Mouse (Mus musculus) neural tube, embryonic 11.5 days (tissue): ENCODE measurements around the gene Sema3g. TPM values are rescaled to one million over a fixed set of nuclear protein-coding genes. Genes with fewer than 3 reads are reported as not detected.

Experiments
- ATAC-seq: fragments of 200-750 bp; cut with Nextera tagmentation; 2 replicates; pipeline ENCODE4 v1.8.0; 2017; ENCODE audit warnings: moderate number of reproducible peaks, mild to moderate bottlenecking, moderate TSS enrichment, moderate library complexity; ENCODE audit not compliant: insufficient read depth, low FRiP score, low TSS enrichment
- DNase-seq: peaks from one replicate; pipeline ENCODE4 v3.0.0-alpha.2; 2015; ENCODE audit warnings: low spot score
- H3K27ac ChIP-seq: fragments of 300-500 bp; sonication (generic); 2 replicates; pipeline ENCODE4 v1.5.1; 2014; ENCODE audit warnings: low read depth, mild to moderate bottlenecking, low read length
- H3K27me3 ChIP-seq: fragments of 300-500 bp; sonication (generic); 2 replicates; pipeline ENCODE4 v1.6.1; 2014; ENCODE audit warnings: mild to moderate bottlenecking, low read length, mixed read lengths; ENCODE audit not compliant: control insufficient read depth, insufficient read depth
- H3K36me3 ChIP-seq: fragments of 300-500 bp; sonication (generic); 2 replicates; pipeline ENCODE4 v1.6.1; 2014; ENCODE audit warnings: mild to moderate bottlenecking, low read length, moderate library complexity, mixed read lengths; ENCODE audit not compliant: control insufficient read depth, insufficient read depth
- H3K4me1 ChIP-seq: fragments of 300-500 bp; sonication (generic); 2 replicates; pipeline ENCODE4 v1.6.1; 2014; ENCODE audit warnings: low read length, mixed read lengths; ENCODE audit not compliant: control insufficient read depth, insufficient read depth
- H3K4me2 ChIP-seq: fragments of 300-500 bp; sonication (generic); 2 replicates; pipeline ENCODE4 v1.6.1; 2014; ENCODE audit warnings: low read depth, mild to moderate bottlenecking, moderate library complexity
- H3K4me3 ChIP-seq: fragments of 300-500 bp; sonication (generic); 2 replicates; pipeline ENCODE4 v1.5.1; 2014; ENCODE audit warnings: low read depth, low read length
- H3K9ac ChIP-seq: fragments of 300-500 bp; sonication (generic); 2 replicates; pipeline ENCODE4 v1.6.1; 2014; ENCODE audit warnings: mild to moderate bottlenecking, low read length
- H3K9me3 ChIP-seq: fragments of 300-500 bp; sonication (generic); 2 replicates; pipeline ENCODE4 v1.6.1; 2016; ENCODE audit warnings: low read length; ENCODE audit not compliant: control insufficient read depth
- WGBS: fragments of 180-500 bp; shearing (Covaris S2); extraction: QIAGEN DNeasy Blood & Tissue Kit; methylation state at CpG from one replicate; pipeline ENCODE4 v1.1.7; 2014; 5-methylcytosine and 5-hydroxymethylcytosine counted together
- polyA plus RNA-seq: library from polyadenylated mRNA; unstranded; fragments of >200 nt; fragmentation: Nextera tagmentation; extraction: Ambion mirVana; gene quantifications from 2 replicates; pipeline ENCODE4 v1.2.1, GENCODE M21; 2014

The Sema3g gene
- polyA plus RNA-seq, 1 experiment from 2014 or later: 0.21 TPM

GRCm38 (mm10) chr14:31232404-31233069 is 14.9 kb downstream of the Sema3g start:
- 88% methylated on average over 13 of the region's 13 CpGs for WGBS
- ATAC-seq (no peak), DNase-seq (no peak)
- Histone ChIP-seq H3K9ac (no peak overlapping the region), H3K27me3 (no peaks in the 10 kb centered on the region), H3K4me3 (no peak overlapping the region), H3K27ac (no peak overlapping the region), H3K9me3 (no peaks in the 10 kb centered on the region), H3K4me1 (no peaks in the 10 kb centered on the region; the same call in 1 of the 2 replicates), H3K4me2 (no peak overlapping the region), H3K36me3 (no peaks in the 10 kb centered on the region)

DNA sequence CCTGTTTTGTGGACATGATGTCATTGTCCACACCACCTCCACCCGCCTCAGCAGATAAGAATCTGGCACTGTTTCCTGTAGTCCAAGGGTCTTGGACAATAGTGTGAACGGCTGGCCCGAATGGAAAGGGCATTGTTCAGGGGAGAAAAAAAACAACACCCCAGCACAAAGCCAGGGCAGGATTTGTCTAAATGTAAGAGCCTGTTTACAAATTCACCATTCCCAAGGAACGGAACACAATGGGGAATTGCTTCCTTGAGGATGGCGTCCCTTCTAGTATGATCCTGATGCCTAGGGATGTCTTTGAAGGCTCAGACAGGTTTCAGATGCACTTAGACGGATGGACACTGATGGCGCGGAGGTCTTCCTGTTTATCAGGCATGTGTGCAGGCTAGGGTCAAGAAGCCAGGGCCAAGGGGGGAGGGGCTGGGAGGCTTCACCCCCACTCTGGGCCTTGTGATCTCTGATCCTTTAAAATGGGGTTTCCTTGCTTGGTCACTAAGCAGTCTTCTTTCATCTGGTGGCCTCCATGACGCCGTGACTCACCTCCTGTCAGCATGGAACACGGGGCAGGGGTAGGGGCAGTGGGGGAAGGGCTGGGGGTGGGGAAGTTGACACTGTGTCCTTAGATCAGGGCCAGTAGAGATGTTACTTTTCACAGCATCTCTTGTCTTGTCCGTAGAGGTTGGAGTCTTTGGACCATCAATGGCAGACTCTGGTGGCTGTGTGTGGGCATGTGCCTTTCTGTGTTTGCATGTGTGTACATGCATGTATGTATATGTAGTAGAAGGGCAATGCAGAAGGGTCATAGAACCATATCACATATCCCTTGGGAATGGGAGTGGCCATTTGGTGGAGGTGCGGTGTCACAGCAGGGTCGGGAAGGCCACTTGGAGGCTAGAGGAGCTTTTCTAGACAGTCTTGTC is 15.7 kb downstream of the Sema3g start:
- WGBS: 83% methylated on average over 14 of the region's 14 CpGs
- no peak for ATAC-seq
- no peaks in the 10 kb centered on the region for H3K9me3 ChIP-seq

DNA sequence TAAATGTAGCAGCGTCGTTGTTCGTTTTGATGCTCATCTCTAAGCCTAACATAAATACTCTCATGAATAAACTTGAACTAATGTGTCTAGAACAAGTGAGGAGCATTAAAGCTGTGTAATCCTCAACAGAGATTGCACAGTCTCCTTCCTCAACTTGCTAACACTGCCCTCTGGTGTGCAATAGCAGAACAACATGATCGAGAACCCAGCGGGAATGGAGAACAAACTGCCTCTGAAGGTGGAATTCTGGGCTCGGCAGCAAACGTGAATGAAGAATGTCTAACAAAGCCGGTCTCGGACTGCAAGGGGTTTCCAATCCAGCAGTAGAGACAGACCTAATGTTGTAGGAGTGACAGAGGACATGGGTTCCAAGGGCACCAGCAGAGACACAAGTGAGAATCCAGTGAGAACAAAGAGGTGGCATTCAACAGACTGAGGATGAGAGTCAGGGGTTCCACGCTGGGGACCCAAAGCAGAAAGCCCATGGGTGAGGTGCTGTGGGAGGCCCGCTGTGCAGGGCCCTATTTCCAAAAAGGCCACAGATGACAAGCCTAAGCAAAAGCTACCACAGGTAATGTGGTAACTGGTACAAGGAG is 16.4 kb downstream of the Sema3g start:
- Histone ChIP-seq H3K27me3 (no peaks in the 10 kb centered on the region), H3K4me2 (no peak overlapping the region; the same call in 1 of the 2 replicates), H3K4me1 (no peaks in the 10 kb centered on the region; the same call in 1 of the 2 replicates), H3K36me3 (no peaks in the 10 kb centered on the region), H3K9ac (0 out of 2 replicates have a peak overlapping the region, but pooled peaks have one; percentile 12), H3K27ac (no peak overlapping the region), H3K4me3 (no peak overlapping the region), H3K9me3 (no peaks in the 10 kb centered on the region)
- peak; percentile 79 for DNase-seq
- ATAC-seq: no peak
- 18% methylated on average over 11 of the region's 11 CpGs for WGBS

More for the DNA sequence above, 15.7 kb downstream of the Sema3g start:
- H3K4me3 ChIP-seq: no peak overlapping the region
- H3K27me3 ChIP-seq: no peaks in the 10 kb centered on the region
- no peak for DNase-seq
- no peak overlapping the region for H3K27ac ChIP-seq
- H3K36me3 ChIP-seq: no peaks in the 10 kb centered on the region
- H3K9ac ChIP-seq: no peak overlapping the region
- no peaks in the 10 kb centered on the region; the same call in 1 of the 2 replicates for H3K4me1 ChIP-seq
- no peak overlapping the region; the same call in 1 of the 2 replicates for H3K4me2 ChIP-seq

DNA sequence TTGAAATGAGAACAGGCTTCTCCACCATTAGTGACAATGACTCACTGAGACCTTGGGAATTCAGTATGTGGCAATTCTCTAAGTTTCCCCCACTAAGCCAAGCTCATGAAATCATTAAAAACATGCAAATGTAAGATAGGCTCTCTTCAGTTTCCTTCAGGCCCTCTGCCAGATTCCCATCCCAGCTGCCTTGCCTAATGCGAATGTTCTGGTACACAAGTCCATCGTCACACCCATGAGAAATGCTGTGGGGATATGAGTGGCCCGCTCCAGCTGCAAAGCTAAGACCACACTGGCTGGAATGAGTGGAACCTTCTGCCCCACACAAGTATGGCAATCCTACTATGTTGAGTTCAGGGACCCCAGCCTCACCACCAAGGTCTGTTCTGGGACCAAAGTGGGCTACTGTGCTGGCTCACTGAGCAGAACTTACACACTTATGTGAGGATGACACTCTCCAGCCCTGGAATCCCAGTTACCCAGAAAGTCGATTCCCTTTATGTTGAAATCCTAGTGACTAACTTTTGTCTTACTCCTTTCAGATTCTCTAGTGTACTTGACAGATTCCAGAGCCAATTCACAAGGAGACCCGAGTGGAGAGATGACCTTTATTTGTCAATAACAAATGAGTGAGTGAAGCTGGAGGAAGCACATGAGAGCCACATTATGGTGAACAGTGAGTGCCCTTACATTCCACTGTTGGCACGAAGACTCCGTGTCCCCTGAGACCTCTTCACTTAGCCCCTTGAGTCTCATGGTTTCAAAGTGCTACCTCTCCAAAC is 19.6 kb downstream of the Sema3g start:
- ATAC-seq (no peak), DNase-seq (no peak)
- H3K4me2 ChIP-seq: no peak overlapping the region
- H3K9me3 ChIP-seq: no peaks in the 10 kb centered on the region
- H3K27ac ChIP-seq: no peak overlapping the region
- H3K4me3 ChIP-seq: no peak overlapping the region
- no peaks in the 10 kb centered on the region for H3K27me3 ChIP-seq
- WGBS: 83% methylated on average over 7 of the region's 7 CpGs
- no peak overlapping the region for H3K9ac ChIP-seq
- H3K36me3 ChIP-seq: no peaks in the 10 kb centered on the region
- no peaks in the 10 kb centered on the region; the same call in 1 of the 2 replicates for H3K4me1 ChIP-seq

GRCm38 (mm10) chr14:31240528-31240927 is 22.9 kb downstream of the Sema3g start:
- 61% methylated on average over 3 of the region's 3 CpGs for WGBS
- Histone ChIP-seq H3K27ac (no peak overlapping the region), H3K9ac (no peak overlapping the region), H3K4me3 (no peak overlapping the region), H3K4me1 (no peaks in the 10 kb centered on the region), H3K36me3 (no peaks in the 10 kb centered on the region), H3K9me3 (no peaks in the 10 kb centered on the region), H3K27me3 (no peaks in the 10 kb centered on the region), H3K4me2 (no peak overlapping the region)
- no peak for ATAC-seq
- DNase-seq: no peak

DNA sequence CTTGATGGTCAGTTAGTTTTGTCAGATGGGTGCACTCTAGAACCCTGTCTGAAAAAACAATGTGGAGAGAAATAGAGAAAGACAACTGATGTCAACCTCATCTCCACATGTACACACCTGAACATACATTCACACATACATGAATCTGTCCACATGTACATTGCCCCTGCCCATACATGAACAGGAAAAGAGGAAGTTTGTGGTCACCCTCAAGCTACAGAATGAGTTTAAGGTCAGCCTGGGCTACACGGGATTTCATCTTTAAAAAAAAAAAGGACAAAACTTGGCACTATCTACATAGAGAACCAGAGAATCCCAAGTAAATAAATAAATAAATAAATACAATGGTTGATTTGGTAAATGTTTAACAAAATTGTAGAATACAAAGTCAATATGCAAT is 27.1 kb downstream of the Sema3g start:
- no peak overlapping the region for H3K4me3 ChIP-seq
- no peaks in the 10 kb centered on the region for H3K36me3 ChIP-seq
- no peaks in the 10 kb centered on the region for H3K27me3 ChIP-seq
- DNase-seq (no peak), ATAC-seq (no peak)
- no peak overlapping the region for H3K27ac ChIP-seq
- H3K4me2 ChIP-seq: no peak overlapping the region
- WGBS: 88% methylated on average over 1 of the region's 1 CpGs
- H3K4me1 ChIP-seq: no peaks in the 10 kb centered on the region
- no peak overlapping the region for H3K9ac ChIP-seq
- H3K9me3 ChIP-seq: no peaks in the 10 kb centered on the region

GRCm38 (mm10) chr14:31245946-31246345 is 28.3 kb downstream of the Sema3g start:
- Histone ChIP-seq H3K9me3 (no peaks in the 10 kb centered on the region), H3K4me1 (0 out of 2 replicates have a peak, but pooled peaks cover 2% of the 10 kb centered on the region), H3K27ac (no peak overlapping the region), H3K4me2 (no peak overlapping the region), H3K36me3 (no peaks in the 10 kb centered on the region), H3K9ac (no peak overlapping the region), H3K4me3 (no peak overlapping the region), H3K27me3 (no peaks in the 10 kb centered on the region)
- no peak for DNase-seq
- ATAC-seq: no peak
- WGBS: 94% methylated on average over 1 of the region's 1 CpGs

DNA sequence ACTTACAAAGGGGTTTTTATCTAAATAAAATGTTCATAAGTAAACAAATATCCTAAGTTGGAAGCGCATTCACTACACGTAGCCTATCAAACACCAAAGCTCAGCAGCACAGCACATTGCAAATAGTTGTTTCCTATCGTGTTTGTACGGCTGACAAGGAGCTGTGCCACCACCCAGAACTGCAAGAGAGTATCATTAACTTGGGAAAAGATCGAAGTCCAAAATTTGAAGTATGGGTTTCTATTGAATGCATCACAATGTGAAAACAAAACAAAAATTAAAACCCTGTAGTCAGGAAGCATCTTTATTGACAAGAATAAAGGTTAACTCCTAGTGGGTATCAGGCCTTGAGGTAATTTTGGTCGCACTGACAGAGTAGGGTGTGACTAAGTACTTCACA is 30.7 kb downstream of the Sema3g start:
- no peak overlapping the region for H3K4me3 ChIP-seq
- 0 out of 2 replicates have a peak, but pooled peaks cover 2% of the 10 kb centered on the region for H3K36me3 ChIP-seq
- no peak overlapping the region for H3K27ac ChIP-seq
- no peak overlapping the region for H3K9ac ChIP-seq
- H3K4me1 ChIP-seq: peaks cover 9% of the 10 kb centered on the region; the same call in 1 of the 2 replicates
- DNase-seq (no peak), ATAC-seq (no peak)
- WGBS: 92% methylated on average over 6 of the region's 6 CpGs
- no peaks in the 10 kb centered on the region for H3K9me3 ChIP-seq
- H3K4me2 ChIP-seq: no peak overlapping the region
- no peaks in the 10 kb centered on the region for H3K27me3 ChIP-seq
